ENCODE assay signal across 8 mouse cellular contexts in genomic region chr9:60837449-60838141, GRCm38 (mm10). TPM values are rescaled to one million over a fixed set of nuclear protein-coding genes. Genes with fewer than 3 reads are reported as not detected.
DNase-seq lines count a peak whose midpoint lies in the region; ATAC-seq and TF ChIP-seq lines count a peak whose summit lies in the region.

No protein-coding gene starts in this region.

- H3K4me1 ChIP-seq in hindbrain, postnatal 0 days (ENCODE audit: insufficient read depth, low read length) = peaks cover 8% of the 10 kb centered on the region; the same call in 1 of the 2 replicates
- H3K4me1 ChIP-seq in lung, adult 2 months (ENCODE audit: control insufficient read depth, insufficient read depth, low read length) = peaks cover 24% of the 10 kb centered on the region
- H3K4me1 ChIP-seq in olfactory bulb, adult 2 months (ENCODE audit: control insufficient read depth, insufficient read depth, low read length) = peaks cover 6% of the 10 kb centered on the region; the same call in 1 of the 2 replicates

- H3K4me2 ChIP-seq in hindbrain, postnatal 0 days (ENCODE audit: low read depth, low read length) = peak overlapping the region; percentile 53

- H3K27ac ChIP-seq in layer of hippocampus, adult 2 months = peak overlapping the region; percentile 72
- H3K27ac ChIP-seq in hindbrain, postnatal 0 days = peak overlapping the region; percentile 57
- H3K27ac ChIP-seq in olfactory bulb, adult 2 months (ENCODE audit: insufficient read depth, low read depth, low read length) = no peak overlapping the region

- TF ChIP-seq POLR2A in lung, adult 2 months (IDR thresholded peaks at IDR 0.05; ENCODE audit: borderline replicate concordance, extremely low read depth, low read depth, low read length) = no peak
- no peak for TF ChIP-seq POLR2A in olfactory bulb, adult 2 months (IDR thresholded peaks at IDR 0.05; ENCODE audit: insufficient read depth, low read depth, low read length)

- TF ChIP-seq CTCF in layer of hippocampus, adult 2 months (conservative IDR thresholded peaks at IDR 0.05) = no peak
- no peak for TF ChIP-seq CTCF in hindbrain, postnatal 0 days (IDR thresholded peaks at IDR 0.05; ENCODE audit: low read depth)
- TF ChIP-seq CTCF in lung, adult 2 months (IDR thresholded peaks at IDR 0.05; ENCODE audit: insufficient read depth, low read length) = no peak
- no peak for TF ChIP-seq CTCF in olfactory bulb, adult 2 months (IDR thresholded peaks at IDR 0.05; ENCODE audit: insufficient read depth, low read depth, low read length)

- 8% methylated on average over 20 of the region's 20 CpGs for WGBS in hindbrain, postnatal 0 days
- 7% methylated on average over 20 of the region's 20 CpGs for WGBS in lung, adult 2 months
- 25% methylated on average over 20 of the region's 20 CpGs for WGBS in olfactory bulb, adult 2 months

- no peaks in the 10 kb centered on the region for H3K9me3 ChIP-seq in hindbrain, postnatal 0 days (ENCODE audit: low read length)

- peak overlapping the region; percentile 21; the same call in 1 of the 2 replicates for H3K9ac ChIP-seq in hindbrain, postnatal 0 days (replicated peaks; ENCODE audit: low read length)

- DNase-seq in layer of hippocampus, adult 2 months (ENCODE audit: low spot score in 2 of 2) = no peak
- no peak for DNase-seq in layer of hippocampus, postnatal 36 days
- peak; percentile 47 for DNase-seq in gastrocnemius, postnatal 25 days
- peak; percentile 7 for DNase-seq in hindbrain, postnatal 0 days (ENCODE audit: low spot score)
- peak; percentile 34 for DNase-seq in lung, adult 2 months
- no peak for DNase-seq in spleen, adult 18-20 months
- DNase-seq in cerebellum, postnatal 4 days (ENCODE audit: low spot score in 2 of 2) = no peak

- peak overlapping the region; percentile 41 for H3K4me3 ChIP-seq in layer of hippocampus, adult 2 months
- peak overlapping the region; percentile 23 for H3K4me3 ChIP-seq in hindbrain, postnatal 0 days (ENCODE audit: low read length)
- peak overlapping the region; percentile 57 for H3K4me3 ChIP-seq in lung, adult 2 months (replicated peaks; ENCODE audit: extremely low read depth, low read depth, low read length)
- H3K4me3 ChIP-seq in olfactory bulb, adult 2 months (ENCODE audit: insufficient read depth, low read depth, low read length) = 0 out of 2 replicates have a peak overlapping the region, but pooled peaks have one; percentile 3

- H3K27me3 ChIP-seq in hindbrain, postnatal 0 days (ENCODE audit: insufficient read depth, low read length) = no peaks in the 10 kb centered on the region

- no peaks in the 10 kb centered on the region for H3K36me3 ChIP-seq in hindbrain, postnatal 0 days (ENCODE audit: insufficient read depth, low read length)

- ATAC-seq in hindbrain, postnatal 0 days = no peak

RNA-seq across cellular contexts. Expression of gene Uaca, which starts 43.3 kb away (rescaled TPM):
- total RNA-seq in layer of hippocampus, adult 2 months (2021) = 1 to 10 TPM; 6.8 to 6.9 TPM
- 1 to 10 TPM; 5.6 to 7.0 TPM for total RNA-seq in layer of hippocampus, postnatal 36 days (2021)
- total RNA-seq in gastrocnemius, postnatal 25 days (2021) = 100 to 1,000 TPM in 1 of 2 experiments, 10 to 100 TPM in 1; 65.4 to 107 TPM
- total RNA-seq in hindbrain, postnatal 0 days (2014; rRNA removed) = 5.8 and 7.4 TPM in 2 replicates
- polyA plus RNA-seq in hindbrain, postnatal 0 days (2015; fragmentation: Nextera tagmentation; extraction: Ambion mirVana) = 13.3 and 13.5 TPM in 2 replicates
- polyA plus RNA-seq in lung, adult 2 months (2012; rRNA removed) = 7.0 and 13.8 TPM in 2 replicates
- not detected in 2 replicates for polyA plus RNA-seq in olfactory bulb, adult 2 months (2012; ENCODE audit: insufficient read depth, insufficient read length, low replicate concordance, missing spikeins)

Comparison
In these comparisons a context has a peak if more than half of its experiments do, and no peak if none do; other contexts are left out.
1. DNase-seq: peak in gastrocnemius, postnatal 25 days (single experiment), hindbrain, postnatal 0 days (single experiment) and lung, adult 2 months (single experiment); none in layer of hippocampus, adult 2 months (0 of 2), layer of hippocampus, postnatal 36 days (0 of 2), spleen, adult 18-20 months (0 of 2) and cerebellum, postnatal 4 days (0 of 2).
2. H3K4me3 ChIP-seq: peak in every context shown above with its lines; median percentile 57 in lung, adult 2 months; 41 in layer of hippocampus, adult 2 months; 23 in hindbrain, postnatal 0 days; 3 in olfactory bulb, adult 2 months.